Mouse (Mus musculus) cerebellum, adult 2 months (tissue): ENCODE measurements at regions not wholly inside any gene's neighbourhood (a gene's known extent, or its start where the extent isn't known, plus 50 kb on each side); places are given as distances from the start of the nearest gene placed in this dataset.

ENCODE experiments used
- DNase-seq, 2 experiments: peaks; one replicate each; pipeline ENCODE4 v3.0.0; 2021
- H3K27ac ChIP-seq: fragments of 200-500 bp; 2 replicates; pipeline ENCODE4 v1.5.1; 2012; ENCODE audit warnings: low read length, control low read depth, inconsistent platforms; ENCODE audit not compliant: insufficient read depth
- H3K27me3 ChIP-seq: fragments of 200-500 bp; 2 replicates; pipeline ENCODE4 v1.6.1; 2012; ENCODE audit warnings: inconsistent platforms, mild to moderate bottlenecking, low read length, moderate library complexity; ENCODE audit not compliant: control insufficient read depth, insufficient read depth
- H3K4me1 ChIP-seq: fragments of 200-500 bp; 2 replicates; pipeline ENCODE4 v1.6.1; 2011; ENCODE audit warnings: low read length; ENCODE audit not compliant: control insufficient read depth, insufficient read depth
- H3K4me3 ChIP-seq: fragments of 200-500 bp; replicated peaks from 2 replicates; pipeline ENCODE3; 2011; ENCODE audit warnings: mild to moderate bottlenecking, low read depth, low read length, control low read depth; ENCODE audit not compliant: insufficient read depth
- CTCF ChIP-seq: fragments of 200-500 bp; IDR thresholded peaks from 2 replicates; pipeline ENCODE4 v1.5.1; 2011; ENCODE audit warnings: low read depth, mild to moderate bottlenecking, control low read depth, low read length, moderate library complexity, borderline replicate concordance; ENCODE audit not compliant: insufficient read depth
- POLR2A ChIP-seq: fragments of 200-500 bp; IDR thresholded peaks from 2 replicates; pipeline ENCODE4 v1.6.1; 2011; ENCODE audit warnings: low read length, control low read depth, borderline replicate concordance; ENCODE audit not compliant: insufficient read depth
- WGBS: fragments of 180-500 bp; shearing (Covaris S2); methylation state at CpG from one replicate; pipeline ENCODE4 v1.1.7; 2018; 5-methylcytosine and 5-hydroxymethylcytosine counted together

DNA sequence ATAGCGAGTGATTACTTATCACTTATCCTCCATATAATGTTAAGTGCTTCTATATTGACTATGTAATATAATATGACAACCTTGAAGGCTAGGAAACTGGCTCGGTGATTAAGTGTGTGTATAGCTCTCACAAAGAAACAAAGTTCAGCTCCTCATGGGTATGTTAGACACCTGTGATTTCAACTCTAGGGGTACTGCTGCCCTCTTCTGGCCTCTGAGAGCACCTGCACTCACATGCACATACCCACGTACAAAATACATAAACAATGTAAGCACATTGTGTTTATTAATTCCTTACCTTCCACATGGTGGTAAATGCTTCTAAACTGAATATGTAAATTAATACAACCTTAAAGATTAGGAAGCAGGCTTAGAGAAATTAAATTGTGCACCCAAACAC lies 298.6 kb upstream of the Auts2 start:
- Histone ChIP-seq H3K4me3 (no peak overlapping the region), H3K27ac (no peak overlapping the region), H3K27me3 (no peaks in the 10 kb centered on the region), H3K4me1 (no peaks in the 10 kb centered on the region)
- TF ChIP-seq CTCF, result no peak
- no peak for TF ChIP-seq POLR2A
- 96% methylated on average over 3 of the region's 3 CpGs for WGBS
- DNase-seq, result no peak

DNA sequence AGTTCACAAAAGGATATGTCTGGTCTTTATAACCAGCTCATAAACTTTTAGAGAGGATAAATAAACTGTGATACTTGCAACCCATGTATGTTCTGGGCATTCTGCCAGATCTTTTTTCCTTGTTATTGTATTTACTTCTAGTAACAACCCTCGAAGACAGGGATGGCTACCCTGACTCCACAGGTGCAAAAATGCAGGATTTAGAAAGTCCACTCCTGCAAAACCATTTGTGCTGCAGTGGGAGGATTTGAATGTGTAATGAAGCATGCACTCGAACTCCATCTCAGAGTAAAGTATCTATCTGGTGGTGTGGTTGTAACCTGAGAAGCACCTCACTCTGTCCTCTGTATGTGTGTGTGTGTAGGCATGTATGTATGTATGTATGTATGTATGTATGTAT lies 294.3 kb upstream of the Auts2 start:
- no peak for DNase-seq
- Histone ChIP-seq H3K4me3 (no peak overlapping the region), H3K27ac (no peak overlapping the region), H3K27me3 (no peaks in the 10 kb centered on the region), H3K4me1 (no peaks in the 10 kb centered on the region)
- TF ChIP-seq POLR2A (no peak), CTCF (no peak)
- 58% methylated on average over 2 of the region's 2 CpGs for WGBS

DNA sequence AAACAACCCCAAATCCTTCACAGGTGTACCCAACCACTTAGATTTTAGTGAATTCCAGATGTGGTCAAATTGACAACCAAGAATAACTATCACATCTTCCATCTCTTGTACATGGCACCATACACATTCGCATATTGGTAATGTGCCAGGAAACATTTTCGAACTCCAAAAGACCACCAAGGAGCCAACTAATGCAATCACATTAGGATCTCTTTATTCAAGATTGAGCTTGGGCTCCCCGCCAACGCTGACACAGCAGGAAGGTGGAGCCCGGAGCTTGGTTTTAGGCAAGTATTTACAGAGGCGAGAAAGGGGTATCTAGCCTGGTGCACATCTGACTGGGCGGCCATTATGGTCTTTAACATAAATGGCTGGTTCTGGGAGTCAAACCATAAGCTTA lies 285.8 kb upstream of the Auts2 start:
- WGBS, result 28% methylated on average over 7 of the region's 7 CpGs
- H3K27ac ChIP-seq, result no peak overlapping the region
- TF ChIP-seq POLR2A (no peak), CTCF (no peak)
- DNase-seq, result no peak
- no peaks in the 10 kb centered on the region for H3K4me1 ChIP-seq
- H3K27me3 ChIP-seq, result no peaks in the 10 kb centered on the region
- H3K4me3 ChIP-seq, result no peak overlapping the region

DNA sequence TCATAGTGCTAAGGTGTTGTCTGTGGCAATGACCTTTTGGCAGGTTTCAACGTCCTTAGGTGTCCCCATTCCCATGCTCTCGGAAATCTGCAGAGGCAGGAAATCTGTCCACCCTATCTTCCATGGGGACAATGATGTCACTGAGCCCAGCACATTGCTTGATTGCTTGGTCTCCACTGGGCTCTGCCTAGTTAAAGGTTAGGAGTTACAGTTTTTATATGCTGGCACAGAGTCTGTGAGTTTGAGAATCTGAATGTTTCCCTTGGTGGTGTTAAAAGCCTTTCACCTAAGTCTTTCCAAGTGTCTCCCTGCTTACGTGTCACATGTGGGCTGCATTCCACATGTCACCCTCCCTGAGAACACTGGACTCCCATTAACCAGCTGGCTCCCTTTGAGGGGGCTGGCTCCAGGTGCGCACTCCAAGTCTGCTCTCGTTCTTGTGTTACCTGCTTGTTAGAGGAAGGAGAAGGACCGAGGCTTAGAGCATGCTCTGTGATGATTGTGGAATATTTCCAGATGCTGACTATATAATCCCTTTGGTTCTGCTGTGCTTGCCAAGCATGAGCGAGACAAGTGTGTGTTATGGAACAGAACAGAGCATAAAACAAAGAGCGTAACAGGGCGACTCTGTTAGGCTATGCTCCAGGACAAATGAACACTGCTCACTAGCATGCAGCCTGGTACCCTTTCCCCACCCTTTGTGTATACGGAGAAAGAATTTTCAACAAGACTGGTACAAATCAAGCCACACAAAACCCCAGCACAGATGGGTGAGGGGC lies 284.6 kb upstream of the Auts2 start:
- WGBS, result 77% methylated on average over 10 of the region's 10 CpGs
- TF ChIP-seq POLR2A (no peak), CTCF (no peak)
- Histone ChIP-seq H3K4me3 (no peak overlapping the region), H3K27ac (no peak overlapping the region), H3K27me3 (no peaks in the 10 kb centered on the region), H3K4me1 (no peaks in the 10 kb centered on the region)
- DNase-seq, result no peak

DNA sequence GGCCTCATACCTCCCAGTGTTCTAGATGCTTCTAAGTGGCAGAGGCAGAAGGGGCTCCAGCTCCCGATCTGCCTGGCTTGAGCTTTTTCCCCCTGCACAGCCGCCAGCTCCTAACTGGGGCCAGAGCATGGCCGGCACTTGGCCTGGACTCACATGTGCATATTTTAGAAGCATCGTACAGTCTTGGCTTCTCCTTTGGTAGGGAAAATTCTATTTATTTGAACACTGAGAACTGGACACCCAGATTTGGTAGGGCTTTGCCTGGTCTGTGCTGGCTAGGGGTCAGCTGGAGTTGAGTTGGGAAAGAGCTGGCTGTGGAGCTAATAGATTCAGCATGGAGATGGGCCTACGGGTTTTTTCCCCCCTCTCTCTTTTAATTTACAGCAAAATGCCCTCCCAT lies 282.9 kb upstream of the Auts2 start:
- no peak for TF ChIP-seq POLR2A
- TF ChIP-seq CTCF, result no peak
- 69% methylated on average over 5 of the region's 5 CpGs for WGBS
- no peak for DNase-seq

DNA sequence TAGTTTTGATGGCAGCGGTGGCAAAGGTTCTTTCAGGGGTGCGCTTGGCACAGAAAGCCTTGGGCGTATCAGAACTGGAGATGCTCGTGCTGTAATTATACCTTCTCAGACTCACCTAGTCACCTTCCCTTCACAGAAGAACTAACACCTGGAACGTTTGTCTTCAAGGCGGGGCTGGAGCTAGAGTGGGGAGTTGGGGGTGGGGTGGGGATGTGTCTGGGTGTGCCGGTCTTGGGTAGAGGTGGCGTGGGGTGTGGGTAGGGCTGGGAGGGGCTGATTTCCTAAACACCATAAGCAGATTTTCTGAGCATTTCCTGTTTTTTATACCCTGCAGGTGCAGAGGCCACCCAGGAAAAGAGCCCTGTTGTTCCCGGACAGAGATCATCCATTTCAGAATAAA lies 274.5 kb upstream of the Auts2 start:
- Histone ChIP-seq H3K27me3 (no peaks in the 10 kb centered on the region), H3K4me1 (no peaks in the 10 kb centered on the region), H3K27ac (no peak overlapping the region), H3K4me3 (no peak overlapping the region)
- DNase-seq, result no peak
- no peak for TF ChIP-seq CTCF
- TF ChIP-seq POLR2A, result no peak
- 91% methylated on average over 9 of the region's 9 CpGs for WGBS

More for the DNA sequence above, 282.9 kb upstream of the Auts2 start:
- Histone ChIP-seq H3K4me3 (no peak overlapping the region), H3K27ac (no peak overlapping the region), H3K27me3 (no peaks in the 10 kb centered on the region), H3K4me1 (no peaks in the 10 kb centered on the region)

DNA sequence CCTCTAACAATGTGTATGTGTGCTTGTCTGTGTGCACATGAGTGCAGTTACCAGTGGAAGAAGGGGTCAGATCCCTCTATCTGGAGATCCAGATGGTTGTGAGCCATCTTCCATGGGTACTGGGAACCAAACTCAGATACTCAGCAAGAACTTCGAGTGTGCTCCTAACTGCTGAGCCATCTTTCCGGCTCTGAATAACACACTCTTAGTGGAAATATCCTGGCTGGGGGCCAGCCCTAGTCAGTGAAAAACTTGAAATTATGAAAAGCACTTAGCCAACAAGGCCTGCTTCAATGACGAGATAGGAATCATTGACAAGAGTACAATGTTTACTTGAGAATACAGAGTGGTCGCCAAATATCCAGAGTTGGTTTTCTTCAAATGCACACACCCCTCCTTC lies 266.0 kb upstream of the Auts2 start:
- no peak for DNase-seq
- TF ChIP-seq CTCF, result no peak
- no peak for TF ChIP-seq POLR2A
- no peak overlapping the region for H3K27ac ChIP-seq
- no peaks in the 10 kb centered on the region for H3K4me1 ChIP-seq
- no peak overlapping the region for H3K4me3 ChIP-seq
- H3K27me3 ChIP-seq, result no peaks in the 10 kb centered on the region
- 47% methylated on average over 4 of the region's 4 CpGs for WGBS

DNA sequence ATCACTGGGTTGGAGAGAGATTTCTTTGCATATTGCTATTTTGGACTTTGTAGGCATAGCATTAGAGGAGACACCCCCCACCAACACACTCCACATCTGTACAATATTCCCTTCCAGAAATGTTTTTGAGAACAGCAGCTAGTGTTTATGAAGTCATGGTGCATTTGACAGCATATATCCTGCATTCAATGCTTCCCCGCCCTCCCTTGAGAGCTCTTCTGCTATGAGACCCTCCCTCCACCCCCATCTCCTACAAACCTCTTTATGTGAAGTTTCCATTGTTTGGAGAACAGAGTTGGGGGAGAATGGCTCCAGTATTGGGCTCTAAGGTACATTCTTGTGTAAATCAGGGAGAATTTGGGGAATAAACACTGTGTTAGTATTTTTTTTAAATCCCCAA lies 252.9 kb upstream of the Auts2 start:
- Histone ChIP-seq H3K27ac (no peak overlapping the region), H3K4me1 (no peaks in the 10 kb centered on the region), H3K27me3 (no peaks in the 10 kb centered on the region), H3K4me3 (no peak overlapping the region)
- DNase-seq, result no peak
- TF ChIP-seq CTCF, result no peak
- no peak for TF ChIP-seq POLR2A
- WGBS, result 100% methylated on average over 1 of the region's 1 CpGs

DNA sequence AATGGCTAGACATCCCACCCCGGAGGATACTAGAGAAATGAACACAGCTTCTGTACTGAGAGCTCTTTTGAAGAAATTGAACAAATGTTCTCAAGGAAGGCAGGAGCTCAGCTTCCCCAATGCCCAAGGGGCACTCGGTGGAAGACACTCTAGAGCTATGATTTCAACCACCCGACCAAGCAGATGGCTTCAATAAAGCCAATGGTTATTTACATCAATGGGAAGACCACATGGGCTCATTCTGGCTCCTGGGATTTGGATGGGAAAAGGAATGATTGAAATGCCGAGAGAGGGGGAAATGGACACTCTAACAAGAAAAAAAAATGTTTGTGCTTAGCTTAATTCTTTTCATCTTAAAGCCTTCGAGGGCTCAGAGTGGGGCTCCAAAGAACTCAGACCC lies 249.3 kb upstream of the Auts2 start:
- H3K27ac ChIP-seq, result no peak overlapping the region
- no peak for TF ChIP-seq CTCF
- TF ChIP-seq POLR2A, result no peak
- no peaks in the 10 kb centered on the region for H3K4me1 ChIP-seq
- H3K4me3 ChIP-seq, result no peak overlapping the region
- WGBS, result 67% methylated on average over 5 of the region's 5 CpGs
- DNase-seq, result no peak
- H3K27me3 ChIP-seq, result no peaks in the 10 kb centered on the region
